Mouse (Mus musculus) forebrain, embryonic 11.5 days (tissue): ENCODE data around the gene Gcnt4. TPM values are rescaled to one million over a fixed set of nuclear protein-coding genes. Genes with fewer than 3 reads are reported as not detected.

ENCODE experiments used
- ATAC-seq: fragments of 200-750 bp; cut with Nextera tagmentation; replicated peaks from 2 replicates; pipeline ENCODE4 v1.8.0; 2017; ENCODE audit warnings: moderate TSS enrichment; ENCODE audit not compliant: low FRiP score
- DNase-seq: peaks from one replicate; pipeline ENCODE4 v3.0.0-alpha.2; 2017; ENCODE audit warnings: low spot score
- H3K27ac ChIP-seq: fragments of 300-500 bp; sonication (generic); 2 replicates; pipeline ENCODE4 v1.5.1; 2014; ENCODE audit warnings: low read depth, low read length
- H3K27me3 ChIP-seq: fragments of 300-500 bp; sonication (generic); 2 replicates; pipeline ENCODE4 v1.6.1; 2014; ENCODE audit warnings: mild to moderate bottlenecking, low read length, mixed read lengths; ENCODE audit not compliant: control insufficient read depth, insufficient read depth
- H3K36me3 ChIP-seq: fragments of 300-500 bp; sonication (generic); 2 replicates; pipeline ENCODE4 v1.6.1; 2014; ENCODE audit warnings: mild to moderate bottlenecking, low read length, moderate library complexity, mixed read lengths; ENCODE audit not compliant: control insufficient read depth, insufficient read depth
- H3K4me1 ChIP-seq: fragments of 300-500 bp; sonication (generic); replicated peaks from 2 replicates; pipeline ENCODE4 v1.6.1; 2014; ENCODE audit warnings: low read length, mixed read lengths; ENCODE audit not compliant: control insufficient read depth, insufficient read depth
- H3K4me2 ChIP-seq: fragments of 300-500 bp; sonication (generic); 2 replicates; pipeline ENCODE4 v1.6.1; 2014; ENCODE audit warnings: low read depth, mild to moderate bottlenecking, low read length, moderate library complexity, mixed read lengths; ENCODE audit not compliant: severe bottlenecking
- H3K4me3 ChIP-seq: fragments of 300-500 bp; sonication (generic); 2 replicates; pipeline ENCODE4 v1.5.1; 2014; ENCODE audit warnings: low read depth, low read length
- H3K9ac ChIP-seq: fragments of 300-500 bp; sonication (generic); 2 replicates; pipeline ENCODE4 v1.6.1; 2014; ENCODE audit warnings: low read length
- H3K9me3 ChIP-seq: fragments of 300-500 bp; sonication (generic); 2 replicates; pipeline ENCODE4 v1.6.1; 2016; ENCODE audit warnings: low read length, mixed read lengths; ENCODE audit not compliant: control insufficient read depth
- WGBS: fragments of 180-500 bp; shearing (Covaris S2); extraction: QIAGEN DNeasy Blood & Tissue Kit; methylation state at CpG from one replicate; pipeline ENCODE4 v1.1.7; 2014; 5-methylcytosine and 5-hydroxymethylcytosine counted together
- polyA plus RNA-seq: library from polyadenylated mRNA; unstranded; fragments of >200 nt; fragmentation: Nextera tagmentation; extraction: Ambion mirVana; gene quantifications from 2 replicates; pipeline ENCODE4 v1.2.1, GENCODE M21; 2014

The Gcnt4 gene
- polyA plus RNA-seq, 1 experiment from 2014 or later, result 0.11 TPM

DNA sequence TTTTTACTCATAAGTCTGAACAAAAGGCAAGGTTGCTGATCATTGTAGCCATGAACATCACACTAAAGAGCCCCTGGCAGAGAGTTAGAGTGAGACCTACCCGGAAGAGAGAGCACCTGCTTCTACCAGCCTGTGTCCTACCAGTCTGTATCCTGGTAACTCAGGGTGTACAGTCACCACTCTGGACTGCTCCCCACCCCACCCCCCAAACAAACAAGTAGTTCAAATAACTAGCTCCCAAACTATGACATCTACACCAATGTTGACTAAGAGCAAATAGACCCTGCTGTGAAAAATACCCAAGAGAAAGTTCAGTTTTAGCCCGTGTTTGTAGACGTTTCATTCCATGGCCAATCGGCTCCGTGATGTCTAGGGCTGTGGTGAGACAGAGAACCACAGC, 38.3 kb downstream of the Gcnt4 start:
- ATAC-seq, result no peak
- Histone ChIP-seq H3K36me3 (no peaks in the 10 kb centered on the region), H3K27me3 (no peaks in the 10 kb centered on the region), H3K4me3 (no peak overlapping the region), H3K27ac (no peak overlapping the region), H3K4me1 (0 out of 2 replicates have a peak, but pooled peaks cover 2% of the 10 kb centered on the region), H3K4me2 (no peak overlapping the region), H3K9me3 (no peaks in the 10 kb centered on the region), H3K9ac (no peak overlapping the region)
- WGBS, result 97% methylated on average over 5 of the region's 5 CpGs
- DNase-seq, result no peak

DNA sequence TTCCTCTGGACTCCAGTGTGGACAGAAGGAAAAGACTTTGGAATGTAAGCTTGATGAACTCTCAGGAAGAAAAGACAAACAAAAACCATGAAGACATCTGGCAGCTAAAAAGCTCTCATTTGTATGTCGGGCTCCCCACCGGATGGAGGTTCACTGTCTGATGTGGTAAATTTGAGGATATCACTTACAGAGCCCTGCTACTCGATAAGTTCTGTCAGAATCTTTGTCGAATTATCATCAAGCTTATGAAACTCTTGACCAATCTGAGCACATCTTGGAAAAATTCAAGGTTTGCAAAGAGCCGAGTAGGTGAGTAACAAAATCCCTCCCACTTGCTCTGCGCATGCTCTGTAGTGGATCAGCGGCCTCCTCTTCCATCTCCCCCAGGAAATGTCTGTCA, 40.5 kb downstream of the Gcnt4 start:
- no peaks in the 10 kb centered on the region for H3K4me1 ChIP-seq
- WGBS, result 91% methylated on average over 7 of the region's 7 CpGs
- H3K4me3 ChIP-seq, result no peak overlapping the region
- no peak overlapping the region for H3K27ac ChIP-seq
- no peaks in the 10 kb centered on the region for H3K36me3 ChIP-seq
- DNase-seq, result no peak
- H3K27me3 ChIP-seq, result no peaks in the 10 kb centered on the region
- no peak overlapping the region for H3K9ac ChIP-seq
- no peak for ATAC-seq
- no peak overlapping the region for H3K4me2 ChIP-seq
- H3K9me3 ChIP-seq, result no peaks in the 10 kb centered on the region

DNA sequence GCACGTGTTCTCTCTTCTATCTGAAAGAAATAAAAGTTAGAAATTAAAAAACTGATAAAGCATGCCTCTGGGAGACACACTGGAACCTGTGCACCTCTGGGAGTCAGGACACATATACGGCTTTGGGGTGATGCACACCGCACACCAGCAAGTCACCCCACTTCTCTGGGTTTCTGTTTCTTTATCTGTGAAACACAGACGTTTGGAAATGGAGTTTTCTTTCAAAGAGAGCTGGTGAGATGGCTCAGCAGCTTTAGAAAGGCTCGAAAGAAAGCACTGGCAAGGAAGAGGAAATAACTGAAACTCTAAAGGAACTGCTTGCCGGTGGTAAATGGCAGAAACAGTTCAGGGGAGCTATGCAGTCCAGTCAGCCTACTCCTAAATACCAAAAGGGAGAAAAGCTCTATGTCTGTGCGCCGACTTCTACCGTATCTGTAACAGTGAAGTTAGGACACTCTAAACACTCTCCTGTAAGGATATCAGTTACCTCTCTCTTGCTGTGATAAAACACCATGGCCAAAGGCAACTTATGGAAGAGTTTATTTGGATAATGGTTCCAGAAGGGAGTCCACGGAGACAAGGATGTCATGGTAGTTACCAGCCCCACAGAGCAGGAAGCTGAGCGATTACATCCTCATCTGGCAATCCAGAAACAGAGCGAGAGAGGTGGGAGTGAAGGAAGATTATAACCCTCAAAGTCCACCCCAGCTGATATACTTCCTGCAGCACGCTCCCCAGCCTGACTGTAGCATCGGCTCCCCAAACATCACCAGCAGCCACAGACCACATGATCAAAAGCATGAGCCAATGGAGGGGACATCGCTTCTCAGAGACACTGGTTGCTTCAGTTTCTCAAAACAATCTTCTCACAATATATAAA, 42.0 kb downstream of the Gcnt4 start:
- no peaks in the 10 kb centered on the region for H3K4me1 ChIP-seq
- WGBS, result 85% methylated on average over 15 of the region's 15 CpGs
- no peak for DNase-seq
- no peaks in the 10 kb centered on the region for H3K9me3 ChIP-seq
- H3K27ac ChIP-seq, result no peak overlapping the region
- no peaks in the 10 kb centered on the region for H3K27me3 ChIP-seq
- H3K36me3 ChIP-seq, result no peaks in the 10 kb centered on the region
- no peak overlapping the region for H3K4me3 ChIP-seq
- ATAC-seq, result no peak
- no peak overlapping the region for H3K4me2 ChIP-seq
- no peak overlapping the region for H3K9ac ChIP-seq

DNA sequence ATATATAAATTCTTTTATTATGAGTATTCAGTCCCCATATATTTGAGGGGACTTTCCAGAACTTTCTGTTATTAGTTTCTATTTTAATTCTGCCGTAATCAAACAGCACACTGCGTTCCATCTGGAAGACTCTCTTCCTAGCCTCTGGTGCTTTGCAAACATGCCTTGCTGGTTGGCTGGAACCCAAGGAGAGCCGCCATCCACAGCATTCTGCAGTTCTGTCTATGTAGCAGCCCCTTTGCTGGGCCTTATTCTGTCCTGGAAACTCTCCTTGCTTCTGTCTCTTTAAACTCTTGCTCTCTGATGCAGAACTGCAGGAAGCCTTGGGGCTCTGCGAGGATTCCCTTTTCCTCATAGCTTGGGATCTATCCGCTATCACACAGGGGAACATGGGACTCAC, 42.6 kb downstream of the Gcnt4 start:
- DNase-seq (no peak), ATAC-seq (no peak)
- H3K27me3 ChIP-seq, result no peaks in the 10 kb centered on the region
- H3K9me3 ChIP-seq, result no peaks in the 10 kb centered on the region
- H3K27ac ChIP-seq, result no peak overlapping the region
- no peak overlapping the region for H3K4me3 ChIP-seq
- H3K36me3 ChIP-seq, result no peaks in the 10 kb centered on the region
- no peak overlapping the region for H3K9ac ChIP-seq
- WGBS, result 90% methylated on average over 5 of the region's 5 CpGs
- H3K4me1 ChIP-seq, result no peaks in the 10 kb centered on the region
- no peak overlapping the region for H3K4me2 ChIP-seq

DNA sequence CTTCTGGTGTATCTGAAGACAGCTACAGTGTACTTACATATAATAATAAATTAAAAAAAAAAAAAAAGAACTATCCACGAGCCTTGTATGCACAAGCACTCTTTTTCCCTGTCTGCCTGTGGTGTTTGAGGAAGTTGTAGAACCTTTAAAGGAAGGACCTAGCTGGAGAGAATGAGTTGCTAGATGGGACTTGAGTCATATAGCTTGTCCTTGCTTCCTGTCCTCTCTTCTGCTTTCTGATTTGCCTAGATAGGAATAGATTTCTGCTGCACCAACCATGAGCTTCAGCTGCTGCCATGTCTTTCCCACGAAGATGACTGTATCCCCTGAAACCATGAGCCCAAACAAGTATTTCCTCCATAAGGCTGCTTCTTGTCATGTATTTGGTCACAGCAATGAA, 43.3 kb downstream of the Gcnt4 start:
- ATAC-seq (no peak), DNase-seq (no peak)
- Histone ChIP-seq H3K27ac (no peak overlapping the region), H3K9ac (no peak overlapping the region), H3K4me1 (no peaks in the 10 kb centered on the region), H3K4me2 (no peak overlapping the region), H3K27me3 (no peaks in the 10 kb centered on the region), H3K9me3 (no peaks in the 10 kb centered on the region), H3K4me3 (no peak overlapping the region), H3K36me3 (no peaks in the 10 kb centered on the region)
- WGBS, result 82% methylated on average over 2 of the region's 2 CpGs

DNA sequence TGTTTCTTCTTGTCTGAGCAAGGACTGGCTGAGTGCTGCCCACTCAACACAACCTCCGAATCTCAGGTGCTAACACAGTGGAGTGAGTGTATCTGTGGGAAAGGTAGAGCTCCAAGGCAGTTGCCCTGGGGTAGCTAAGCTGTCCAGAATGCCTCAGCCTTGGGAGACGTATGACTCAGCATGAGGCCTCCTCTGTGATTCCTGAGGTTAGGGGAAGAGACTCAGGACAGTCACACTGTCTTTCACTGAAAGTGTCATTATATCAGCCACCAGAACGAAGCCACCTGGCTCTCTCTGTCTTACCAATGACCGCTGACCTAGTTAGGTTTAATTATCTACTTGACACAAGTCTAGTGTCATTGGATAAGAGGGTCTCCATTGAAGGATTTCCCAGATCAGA, 46.6 kb downstream of the Gcnt4 start:
- H3K9me3 ChIP-seq, result no peaks in the 10 kb centered on the region
- H3K36me3 ChIP-seq, result no peaks in the 10 kb centered on the region
- H3K27me3 ChIP-seq, result no peaks in the 10 kb centered on the region
- no peak overlapping the region for H3K4me2 ChIP-seq
- H3K27ac ChIP-seq, result no peak overlapping the region
- no peak overlapping the region for H3K9ac ChIP-seq
- 79% methylated on average over 4 of the region's 4 CpGs for WGBS
- DNase-seq (no peak), ATAC-seq (no peak)
- no peak overlapping the region for H3K4me3 ChIP-seq
- H3K4me1 ChIP-seq, result no peaks in the 10 kb centered on the region

DNA sequence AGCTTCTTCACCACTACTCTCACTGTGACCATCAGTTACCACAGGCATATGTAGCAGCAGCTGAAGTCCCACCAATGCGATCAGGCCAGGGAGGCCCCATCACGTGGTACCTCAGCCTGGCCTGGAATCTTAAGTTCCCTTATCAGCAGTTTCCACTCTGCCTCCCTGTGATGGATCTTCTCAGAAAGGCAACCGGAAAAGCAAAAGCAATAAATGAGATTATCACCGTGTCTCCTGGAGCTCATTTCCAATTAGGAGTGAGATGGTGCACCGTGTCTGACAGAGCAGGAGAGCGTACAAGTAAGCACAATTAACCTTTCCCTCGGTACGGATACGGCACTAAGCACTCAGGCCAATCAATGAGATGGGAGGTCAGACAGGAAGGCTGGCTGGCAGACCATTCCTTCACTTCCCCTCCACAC, 47.4 kb downstream of the Gcnt4 start:
- Histone ChIP-seq H3K27me3 (no peaks in the 10 kb centered on the region), H3K4me1 (no peaks in the 10 kb centered on the region), H3K36me3 (no peaks in the 10 kb centered on the region), H3K9ac (no peak overlapping the region), H3K4me2 (no peak overlapping the region), H3K27ac (no peak overlapping the region), H3K9me3 (no peaks in the 10 kb centered on the region), H3K4me3 (no peak overlapping the region)
- no peak for DNase-seq
- WGBS, result 84% methylated on average over 9 of the region's 9 CpGs
- ATAC-seq, result no peak

DNA sequence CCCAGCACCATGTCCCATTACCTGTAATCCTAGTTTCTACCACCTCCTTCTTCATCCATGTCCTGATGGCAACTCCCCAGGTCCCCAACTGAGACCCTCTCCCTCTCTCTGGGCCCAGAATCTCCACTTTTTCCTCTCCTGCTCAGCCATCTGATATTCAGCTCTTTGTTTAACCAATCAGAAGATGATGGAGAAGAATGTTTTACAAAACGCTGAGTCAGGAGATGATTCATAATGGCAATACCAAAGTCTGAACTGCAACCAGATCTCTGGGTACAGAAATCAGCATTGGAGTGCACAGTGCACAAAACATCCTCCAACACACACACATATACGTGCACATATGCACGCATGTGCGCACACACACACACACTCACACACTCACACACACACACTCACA, 48.8 kb downstream of the Gcnt4 start:
- ATAC-seq (no peak), DNase-seq (no peak)
- H3K4me1 ChIP-seq, result no peaks in the 10 kb centered on the region
- H3K9me3 ChIP-seq, result no peaks in the 10 kb centered on the region
- no peaks in the 10 kb centered on the region for H3K36me3 ChIP-seq
- no peaks in the 10 kb centered on the region for H3K27me3 ChIP-seq
- H3K4me3 ChIP-seq, result no peak overlapping the region
- H3K9ac ChIP-seq, result no peak overlapping the region
- no peak overlapping the region for H3K4me2 ChIP-seq
- H3K27ac ChIP-seq, result no peak overlapping the region
- 96% methylated on average over 4 of the region's 4 CpGs for WGBS

DNA sequence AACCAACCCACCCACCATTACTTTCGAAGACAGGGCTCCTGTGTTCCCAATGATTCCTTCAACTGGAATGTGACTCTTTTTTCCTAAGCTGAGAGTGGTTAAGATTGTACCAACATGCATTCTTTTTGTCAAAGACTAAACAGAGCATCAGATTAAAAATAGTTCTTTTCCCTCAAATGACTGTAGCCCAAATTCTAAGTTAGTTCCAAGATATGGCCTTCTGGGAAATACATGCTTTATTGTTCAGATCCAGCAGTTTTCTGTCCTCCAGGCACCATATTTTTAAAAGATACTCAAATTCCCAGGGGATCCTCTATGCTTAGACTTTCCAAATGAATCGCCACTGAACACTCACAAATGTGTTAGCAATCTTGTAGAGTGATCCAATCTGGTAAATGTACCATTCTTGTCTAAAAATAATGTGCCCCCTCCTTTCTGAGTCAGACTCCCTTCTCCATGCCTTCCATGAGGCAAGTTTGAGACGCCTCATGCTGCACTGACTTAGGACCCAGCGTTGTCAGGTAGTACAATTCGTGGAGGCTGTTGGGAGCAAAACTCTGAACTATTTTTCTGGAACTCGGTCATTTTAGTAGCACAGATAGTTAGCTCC, 52.6 kb downstream of the Gcnt4 start:
- ATAC-seq (no peak), DNase-seq (no peak)
- H3K36me3 ChIP-seq, result no peaks in the 10 kb centered on the region
- H3K27ac ChIP-seq, result no peak overlapping the region
- no peaks in the 10 kb centered on the region for H3K4me1 ChIP-seq
- 86% methylated on average over 6 of the region's 6 CpGs for WGBS
- no peak overlapping the region for H3K4me3 ChIP-seq
- no peaks in the 10 kb centered on the region for H3K9me3 ChIP-seq
- H3K4me2 ChIP-seq, result no peak overlapping the region
- H3K27me3 ChIP-seq, result no peaks in the 10 kb centered on the region
- H3K9ac ChIP-seq, result no peak overlapping the region
